8 mouse cellular contexts compared by ENCODE assay signal in the genomic region with DNA sequence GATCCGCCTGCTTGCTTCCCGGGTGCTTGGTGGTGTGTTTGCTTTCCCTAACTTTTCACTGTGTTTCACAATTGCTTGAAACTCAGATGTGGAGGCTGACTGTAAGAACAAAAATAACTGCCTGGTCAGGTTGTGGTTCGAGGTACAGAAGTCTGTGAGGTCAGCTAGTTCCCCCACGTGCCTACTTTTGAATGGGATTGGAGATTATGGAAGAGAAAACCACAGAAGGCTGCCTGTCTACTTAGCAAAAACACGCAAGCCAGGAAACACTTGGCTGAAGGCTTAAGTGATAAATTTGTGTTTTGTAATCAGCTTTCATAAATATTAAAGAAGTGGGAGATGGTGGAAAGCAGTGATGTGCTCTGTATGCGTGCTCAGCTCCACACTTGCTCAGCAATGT.
DNase-seq lines count a peak whose midpoint lies in the region; ATAC-seq and TF ChIP-seq lines count a peak whose summit lies in the region.

No protein-coding gene starts in this region.

- no peak overlapping the region for H3K4me3 ChIP-seq in kidney, embryonic 16.5 days (ENCODE audit: low read length)
- H3K4me3 ChIP-seq in embryonic facial prominence, embryonic 12.5 days: no peak overlapping the region
- no peak overlapping the region for H3K4me3 ChIP-seq in intestine, embryonic 15.5 days (replicated peaks)
- no peak overlapping the region for H3K4me3 ChIP-seq in midbrain, postnatal 0 days (ENCODE audit: low read depth, low read length)

- DNase-seq in kidney, postnatal 4 days: no peak
- no peak for DNase-seq in midbrain, postnatal 0 days (ENCODE audit: low spot score)
- no peak for DNase-seq in adrenal gland, postnatal 25 days
- DNase-seq in B cell, adult 2 months: no peak

- no peaks in the 10 kb centered on the region for H3K27me3 ChIP-seq in kidney, embryonic 16.5 days (ENCODE audit: insufficient read depth, low read length)
- no peaks in the 10 kb centered on the region for H3K27me3 ChIP-seq in embryonic facial prominence, embryonic 12.5 days
- H3K27me3 ChIP-seq in intestine, embryonic 15.5 days (replicated peaks): no peaks in the 10 kb centered on the region
- H3K27me3 ChIP-seq in midbrain, postnatal 0 days (ENCODE audit: insufficient read depth, low read length): no peaks in the 10 kb centered on the region

- H3K4me1 ChIP-seq in kidney, embryonic 16.5 days (ENCODE audit: insufficient read depth, low read length): peaks cover 62% of the 10 kb centered on the region
- peaks cover 47% of the 10 kb centered on the region for H3K4me1 ChIP-seq in embryonic facial prominence, embryonic 12.5 days
- H3K4me1 ChIP-seq in intestine, embryonic 15.5 days (replicated peaks): peaks cover 60% of the 10 kb centered on the region
- peaks cover 8% of the 10 kb centered on the region; the same call in 1 of the 2 replicates for H3K4me1 ChIP-seq in midbrain, postnatal 0 days (ENCODE audit: insufficient read depth, low read length)

- H3K27ac ChIP-seq in kidney, embryonic 16.5 days (ENCODE audit: low read length): peak overlapping the region; percentile 96
- H3K27ac ChIP-seq in embryonic facial prominence, embryonic 12.5 days: peak overlapping the region; percentile 69
- peak overlapping the region; percentile 61 for H3K27ac ChIP-seq in intestine, embryonic 15.5 days
- H3K27ac ChIP-seq in midbrain, postnatal 0 days (ENCODE audit: low read depth, low read length): peak overlapping the region; percentile 55

- peak overlapping the region; percentile 53 for H3K9ac ChIP-seq in kidney, embryonic 16.5 days (replicated peaks; ENCODE audit: low read length)
- no peak overlapping the region for H3K9ac ChIP-seq in embryonic facial prominence, embryonic 12.5 days
- H3K9ac ChIP-seq in intestine, embryonic 15.5 days: no peak overlapping the region
- H3K9ac ChIP-seq in midbrain, postnatal 0 days (replicated peaks; ENCODE audit: low read length, poor library complexity, severe bottlenecking): no peak overlapping the region

- H3K4me2 ChIP-seq in kidney, embryonic 16.5 days (replicated peaks; ENCODE audit: low read depth, low read length): peak overlapping the region; percentile 40
- peak overlapping the region; percentile 30; the same call in 1 of the 2 replicates for H3K4me2 ChIP-seq in embryonic facial prominence, embryonic 12.5 days (replicated peaks)
- peak overlapping the region; percentile 48 for H3K4me2 ChIP-seq in intestine, embryonic 15.5 days (replicated peaks)
- H3K4me2 ChIP-seq in midbrain, postnatal 0 days (ENCODE audit: low read depth, low read length, poor library complexity, severe bottlenecking): peak overlapping the region; percentile 32

- H3K36me3 ChIP-seq in kidney, embryonic 16.5 days (ENCODE audit: insufficient read depth, low read length): no peaks in the 10 kb centered on the region; the same call in 1 of the 2 replicates
- peaks cover 10% of the 10 kb centered on the region for H3K36me3 ChIP-seq in embryonic facial prominence, embryonic 12.5 days
- no peaks in the 10 kb centered on the region for H3K36me3 ChIP-seq in intestine, embryonic 15.5 days
- peaks cover 16% of the 10 kb centered on the region for H3K36me3 ChIP-seq in midbrain, postnatal 0 days (ENCODE audit: insufficient read depth, low read length)

- TF ChIP-seq CTCF in midbrain, postnatal 0 days (IDR thresholded peaks at IDR 0.05): no peak

- WGBS in kidney, embryonic 16.5 days: 59% methylated on average over 6 of the region's 6 CpGs
- 76% methylated on average over 6 of the region's 6 CpGs for WGBS in embryonic facial prominence, embryonic 12.5 days
- 54% methylated on average over 6 of the region's 6 CpGs for WGBS in intestine, embryonic 15.5 days
- WGBS in midbrain, postnatal 0 days: 57% methylated on average over 6 of the region's 6 CpGs

- ATAC-seq in kidney, embryonic 16.5 days (ENCODE audit: low FRiP score, low TSS enrichment): no peak
- no peak for ATAC-seq in embryonic facial prominence, embryonic 12.5 days (ENCODE audit: insufficient number of reproducible peaks, insufficient read depth, low FRiP score, low TSS enrichment)
- ATAC-seq in intestine, embryonic 15.5 days: no peak
- ATAC-seq in midbrain, postnatal 0 days (ENCODE audit: low FRiP score): no peak
- ATAC-seq in megakaryocyte-erythroid progenitor cell, adult 5-6 weeks (replicated peaks; ENCODE audit: low FRiP score, low TSS enrichment, poor library complexity, severe bottlenecking): no peak

- H3K9me3 ChIP-seq in kidney, embryonic 16.5 days (ENCODE audit: low read length): no peaks in the 10 kb centered on the region
- H3K9me3 ChIP-seq in embryonic facial prominence, embryonic 12.5 days: no peaks in the 10 kb centered on the region
- H3K9me3 ChIP-seq in intestine, embryonic 15.5 days: no peaks in the 10 kb centered on the region
- H3K9me3 ChIP-seq in midbrain, postnatal 0 days (ENCODE audit: low read length): no peaks in the 10 kb centered on the region
